Mouse (Mus musculus) lung, postnatal 0 days (tissue): ENCODE results near the gene Hist1h2bb. TPM values are rescaled to one million over a fixed set of nuclear protein-coding genes. Genes with fewer than 3 reads are reported as not detected.

Source experiments
- ATAC-seq: fragments of 200-750 bp; cut with Nextera tagmentation; 2 replicates; pipeline ENCODE4 v1.8.0; 2017; ENCODE audit warnings: moderate library complexity
- DNase-seq: peaks from one replicate; pipeline ENCODE4 v3.0.0-alpha.2; 2016; ENCODE audit warnings: low spot score
- H3K27ac ChIP-seq: fragments of 300-500 bp; sonication (generic); 2 replicates; pipeline ENCODE4 v1.5.1; 2014; ENCODE audit warnings: antibody characterized with exemption, mild to moderate bottlenecking, low read length, mixed read lengths
- H3K27me3 ChIP-seq: fragments of 300-500 bp; sonication (generic); replicated peaks from 2 replicates; pipeline ENCODE4 v1.6.1; 2014; ENCODE audit warnings: low read length, mixed read lengths; ENCODE audit not compliant: insufficient read depth
- H3K36me3 ChIP-seq: fragments of 300-500 bp; sonication (generic); 2 replicates; pipeline ENCODE4 v1.6.1; 2014; ENCODE audit warnings: low read length, mixed read lengths; ENCODE audit not compliant: insufficient read depth
- H3K4me1 ChIP-seq: fragments of 300-500 bp; sonication (generic); 2 replicates; pipeline ENCODE4 v1.6.1; 2014; ENCODE audit warnings: antibody characterized with exemption, low read depth, low read length, mixed read lengths; ENCODE audit not compliant: insufficient read depth
- H3K4me2 ChIP-seq: fragments of 300-500 bp; sonication (generic); replicated peaks from 2 replicates; pipeline ENCODE4 v1.6.1; 2014; ENCODE audit warnings: low read depth, mild to moderate bottlenecking, low read length, moderate library complexity, mixed read lengths
- H3K4me3 ChIP-seq: fragments of 300-500 bp; sonication (generic); 2 replicates; pipeline ENCODE4 v1.5.1; 2014; ENCODE audit warnings: low read depth, low read length
- H3K9ac ChIP-seq: fragments of 300-500 bp; sonication (generic); replicated peaks from 2 replicates; pipeline ENCODE4 v1.6.1; 2014; ENCODE audit warnings: low read depth, mild to moderate bottlenecking
- H3K9me3 ChIP-seq: fragments of 300-500 bp; sonication (generic); 2 replicates; pipeline ENCODE4 v1.6.1; 2016; ENCODE audit warnings: low read length, mixed read lengths
- CTCF ChIP-seq: IDR thresholded peaks from 2 replicates; pipeline ENCODE4 v1.5.1; 2016; ENCODE audit warnings: antibody characterized with exemption, mild to moderate bottlenecking
- EP300 ChIP-seq: IDR thresholded peaks from 2 replicates; pipeline ENCODE4 v1.6.1; 2016; ENCODE audit warnings: antibody characterized with exemption, mild to moderate bottlenecking, control low read depth
- WGBS: fragments of 180-500 bp; shearing (Covaris S2); extraction: QIAGEN DNeasy Blood & Tissue Kit; methylation state at CpG from one replicate; pipeline ENCODE4 v1.1.7; 2014; 5-methylcytosine and 5-hydroxymethylcytosine counted together
- polyA plus RNA-seq: library from polyadenylated mRNA; unstranded; fragments of >200 nt; fragmentation: Nextera tagmentation; extraction: Ambion mirVana; gene quantifications from 2 replicates; pipeline ENCODE4 v1.2.1, GENCODE M21; 2015

Gene Hist1h2bb
- polyA plus RNA-seq, 1 experiment from 2014 or later: 0.99 TPM

GRCm38 (mm10) chr13:23732156-23732804 is 14.3 kb upstream of the Hist1h2bb start:
- Histone ChIP-seq H3K4me3 (no peak overlapping the region), H3K9me3 (no peaks in the 10 kb centered on the region), H3K9ac (no peak overlapping the region), H3K27ac (no peak overlapping the region), H3K4me1 (0 out of 2 replicates have a peak, but pooled peaks cover 3% of the 10 kb centered on the region), H3K4me2 (no peak overlapping the region), H3K27me3 (no peaks in the 10 kb centered on the region), H3K36me3 (no peaks in the 10 kb centered on the region)
- 24% methylated on average over 8 of the region's 8 CpGs for WGBS
- TF ChIP-seq EP300 (no peak), CTCF (peak; percentile 90)
- peak; percentile 86 for DNase-seq
- 0 out of 2 replicates have a peak, but pooled peaks have one; percentile 42 for ATAC-seq

GRCm38 (mm10) chr13:23737091-23737490 is 9.4 kb upstream of the Hist1h2bb start:
- Histone ChIP-seq H3K9ac (no peak overlapping the region), H3K4me2 (no peak overlapping the region), H3K4me3 (no peak overlapping the region), H3K27me3 (no peaks in the 10 kb centered on the region), H3K27ac (no peak overlapping the region), H3K4me1 (no peaks in the 10 kb centered on the region), H3K9me3 (no peaks in the 10 kb centered on the region), H3K36me3 (no peaks in the 10 kb centered on the region)
- TF ChIP-seq EP300 (no peak), CTCF (no peak)
- no peak for DNase-seq
- WGBS: 90% methylated on average over 5 of the region's 5 CpGs
- no peak for ATAC-seq

- TF ChIP-seq CTCF (no peak), EP300 (no peak)
- H3K4me2 ChIP-seq: peak overlapping the region; percentile 90
- no peaks in the 10 kb centered on the region for H3K4me1 ChIP-seq
- H3K27me3 ChIP-seq: no peaks in the 10 kb centered on the region
- peak overlapping the region; percentile 97 for H3K27ac ChIP-seq
- no peaks in the 10 kb centered on the region for H3K9me3 ChIP-seq
- 23% methylated on average over 4 of the region's 4 CpGs for WGBS
- DNase-seq (no peak), ATAC-seq (no peak)
- H3K36me3 ChIP-seq: no peaks in the 10 kb centered on the region
- peak overlapping the region; percentile 86 for H3K9ac ChIP-seq
- peak overlapping the region; percentile 71; the same call in 1 of the 2 replicates for H3K4me3 ChIP-seq
These were observed 8.5 kb upstream of the Hist1h2bb start for GRCm38 (mm10) chr13:23738041-23738440.

GRCm38 (mm10) chr13:23738677-23739068 is 7.9 kb upstream of the Hist1h2bb start, which contains the start of gene Hist1h1c:
Gene Hist1h1c (plus strand): TSS chr13:23738808.
- Histone ChIP-seq H3K27ac (peak within 1 kb of the TSS; percentile 97), H3K36me3 (no peaks in the 10 kb centered on the region), H3K9me3 (no peaks in the 10 kb centered on the region), H3K4me3 (peak within 1 kb of the TSS; percentile 71), H3K27me3 (no peaks in the 10 kb centered on the region), H3K4me2 (peak within 1 kb of the TSS; percentile 90), H3K4me1 (no peaks in the 10 kb centered on the region), H3K9ac (peak within 1 kb of the TSS; percentile 86)
- DNase-seq: peak; percentile 96
- no peak; the same call in 1 of the 2 replicates for TF ChIP-seq CTCF
- TF ChIP-seq EP300: no peak; the same call in 1 of the 2 replicates
- ATAC-seq: peak; percentile 91
- 2% methylated on average over 30 of the region's 38 CpGs for WGBS

- no peak; the same call in none of the 2 replicates for TF ChIP-seq CTCF
- TF ChIP-seq EP300: peak; percentile 59
- Histone ChIP-seq H3K4me3 (peak overlapping the region; percentile 71), H3K36me3 (no peaks in the 10 kb centered on the region), H3K27me3 (no peaks in the 10 kb centered on the region), H3K9ac (peak overlapping the region; percentile 86), H3K27ac (peak overlapping the region; percentile 97), H3K9me3 (no peaks in the 10 kb centered on the region), H3K4me2 (peak overlapping the region; percentile 90), H3K4me1 (no peaks in the 10 kb centered on the region)
- DNase-seq: peak; percentile 98
- peak; percentile 85 for ATAC-seq
- under 1% methylated on average over 39 of the region's 39 CpGs for WGBS
These were observed 7.2 kb upstream of the Hist1h2bb start for GRCm38 (mm10) chr13:23739069-23739921.

GRCm38 (mm10) chr13:23739922-23740252 is 6.6 kb upstream of the Hist1h2bb start:
- peak overlapping the region; percentile 90 for H3K4me2 ChIP-seq
- peak overlapping the region; percentile 86 for H3K9ac ChIP-seq
- H3K4me3 ChIP-seq: peak overlapping the region; percentile 71
- 0% methylated on average over 14 of the region's 14 CpGs for WGBS
- H3K36me3 ChIP-seq: no peaks in the 10 kb centered on the region
- no peaks in the 10 kb centered on the region for H3K9me3 ChIP-seq
- H3K4me1 ChIP-seq: no peaks in the 10 kb centered on the region
- peak overlapping the region; percentile 97 for H3K27ac ChIP-seq
- ATAC-seq (no peak; the same call in 1 of the 2 replicates), DNase-seq (no peak)
- H3K27me3 ChIP-seq: no peaks in the 10 kb centered on the region
- TF ChIP-seq EP300 (no peak), CTCF (no peak)
